Mouse (Mus musculus): ENCODE data around the gene Akt2.

The Akt2 gene

DNA sequence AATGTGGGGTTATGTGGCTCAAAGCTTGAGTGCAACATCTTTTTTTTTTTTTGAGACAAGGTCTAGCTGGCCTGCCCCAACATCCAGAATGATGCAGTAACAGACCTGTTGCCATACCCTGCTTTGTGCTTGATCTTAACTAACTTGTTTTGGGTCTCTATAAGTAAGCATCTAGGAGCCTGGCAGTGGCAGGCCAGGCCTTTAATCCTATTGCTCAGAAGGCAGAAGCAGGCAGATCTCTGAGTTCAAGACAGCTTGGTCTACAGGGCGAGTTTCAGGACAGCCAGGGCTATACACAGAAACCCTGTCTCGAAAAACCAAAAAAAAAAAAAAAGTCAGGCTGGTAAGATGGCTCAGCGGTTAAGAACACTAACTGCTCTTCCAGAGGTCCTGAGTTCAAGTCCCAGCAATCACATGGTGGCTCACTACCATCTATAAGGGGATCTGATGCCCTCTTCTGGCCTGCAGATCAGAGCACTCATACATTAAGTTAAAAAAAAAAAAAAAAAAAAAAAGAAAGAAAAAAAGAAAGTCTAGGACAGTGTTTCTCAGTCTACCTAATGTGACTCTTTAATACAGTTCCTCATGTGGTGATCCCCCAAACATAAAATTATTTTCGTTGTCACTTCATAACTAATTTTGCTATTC, 662 bp upstream of the Akt2 start:
- DNase-seq, result no peak

DNA sequence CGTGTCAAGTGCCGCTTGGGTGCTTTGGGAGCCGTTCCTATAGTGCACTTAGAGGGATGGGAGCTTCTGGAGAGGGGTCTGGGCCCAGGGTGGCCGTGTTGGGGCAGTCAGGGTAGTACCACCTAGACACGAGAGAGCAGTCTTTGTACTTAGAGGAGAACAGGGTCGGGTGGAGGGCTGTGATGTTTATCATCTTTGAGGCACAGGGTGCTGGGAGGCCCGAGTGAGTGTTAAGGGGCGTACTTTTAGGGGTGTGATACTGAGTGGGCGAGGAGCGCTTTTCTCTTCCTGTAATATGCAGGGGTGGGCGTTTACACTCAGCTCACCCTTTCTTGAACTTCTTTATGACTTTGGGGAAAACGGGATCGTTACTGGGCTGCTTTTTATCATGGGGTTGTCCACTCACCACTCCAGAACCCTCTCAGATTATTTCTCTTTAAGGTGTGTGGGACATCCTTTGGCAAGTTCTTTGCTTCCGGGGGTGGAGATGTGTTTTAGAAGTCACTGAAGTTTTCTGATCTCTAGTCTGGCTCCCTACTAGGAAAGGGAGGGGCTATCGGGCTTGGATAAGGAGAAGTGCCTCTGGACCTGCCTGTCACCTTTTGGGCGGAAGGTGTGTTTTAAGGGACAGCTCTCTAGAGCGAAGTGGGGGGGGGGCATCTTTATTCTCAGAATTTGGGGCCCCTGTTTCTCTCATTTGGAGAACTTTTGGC, 1.0 kb downstream of the Akt2 start:
- peak; percentile 32 for DNase-seq

DNA sequence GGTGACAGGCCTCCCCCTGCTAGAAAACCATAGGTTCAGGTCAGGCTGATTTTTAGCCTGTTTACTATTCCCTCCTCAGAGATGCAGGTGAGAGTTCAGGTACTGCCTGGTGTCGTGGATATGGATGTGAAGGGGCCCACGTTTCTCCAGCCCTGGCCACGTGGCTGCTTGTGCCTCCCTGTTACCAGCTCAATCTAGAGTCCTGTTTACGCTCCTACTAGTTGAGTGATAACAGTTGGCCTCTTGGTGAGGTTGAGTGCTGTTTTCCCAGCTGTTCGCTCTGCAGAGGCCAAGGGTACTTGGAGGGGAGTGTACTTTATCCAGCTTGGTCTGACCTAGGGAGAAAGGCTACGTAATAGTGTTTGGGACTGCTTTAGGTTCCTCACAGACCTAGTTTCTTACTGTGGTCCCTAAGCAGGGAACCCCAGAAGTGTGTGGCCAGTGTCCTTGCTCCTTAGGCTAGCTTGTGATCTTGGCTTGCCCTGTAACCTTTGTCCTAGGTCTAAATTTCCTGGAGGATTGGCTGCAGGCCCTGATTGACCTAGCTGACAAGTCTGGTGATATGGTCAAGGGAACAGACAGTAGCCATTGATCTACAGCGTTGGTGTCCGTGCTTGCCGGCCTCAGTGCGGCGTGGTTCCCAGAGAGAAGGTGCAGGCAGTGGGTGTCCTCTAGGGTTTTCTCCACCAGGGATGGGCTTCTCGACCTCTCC, 1.7 kb downstream of the Akt2 start:
- DNase-seq, result no peak

DNA sequence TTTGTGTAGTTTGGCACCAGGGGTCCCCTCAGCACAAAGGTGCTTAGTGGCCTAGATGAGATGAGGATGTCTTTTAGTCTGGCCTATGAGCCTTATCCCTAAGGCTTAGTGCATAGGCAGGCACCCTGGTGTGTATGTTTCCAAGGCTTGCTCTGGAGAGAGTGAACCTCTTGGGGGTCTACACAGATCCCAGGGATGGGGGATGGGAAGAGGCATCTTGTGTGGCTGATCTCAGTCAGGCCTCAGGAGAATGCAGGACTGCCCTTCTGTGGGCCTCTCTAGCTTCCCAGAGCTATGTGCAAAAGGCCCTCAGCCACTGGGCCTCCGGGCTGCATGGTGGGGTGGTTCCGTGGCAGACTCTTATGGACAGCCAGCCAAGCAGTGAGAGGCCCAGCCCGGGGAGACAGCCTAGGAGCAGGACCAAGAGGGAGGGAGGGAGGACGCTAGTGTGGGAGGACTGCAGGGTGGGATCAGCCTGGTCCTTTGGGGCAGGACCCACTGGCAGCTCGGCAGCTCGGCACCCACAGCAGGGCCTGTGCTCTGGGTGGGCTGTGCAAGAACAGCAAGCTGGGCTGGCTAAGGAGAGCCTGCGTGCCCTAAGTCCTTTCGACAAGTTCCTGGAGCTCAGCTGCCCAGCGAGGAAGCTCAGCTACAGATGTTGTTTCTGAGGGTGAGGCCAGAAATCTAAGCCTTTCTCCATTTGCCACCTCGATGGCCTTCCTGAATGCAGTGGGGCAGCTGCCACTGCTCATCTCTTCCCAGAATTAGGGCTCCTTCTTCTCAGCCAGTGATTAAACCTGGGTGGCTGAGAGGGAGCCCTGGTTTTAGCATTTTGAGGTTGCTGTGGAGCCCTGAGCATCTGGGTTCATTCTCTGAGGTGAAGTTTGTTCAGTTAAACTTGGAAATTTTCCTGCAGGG, 5.5 kb downstream of the Akt2 start:
- DNase-seq, result peak; percentile 42

DNA sequence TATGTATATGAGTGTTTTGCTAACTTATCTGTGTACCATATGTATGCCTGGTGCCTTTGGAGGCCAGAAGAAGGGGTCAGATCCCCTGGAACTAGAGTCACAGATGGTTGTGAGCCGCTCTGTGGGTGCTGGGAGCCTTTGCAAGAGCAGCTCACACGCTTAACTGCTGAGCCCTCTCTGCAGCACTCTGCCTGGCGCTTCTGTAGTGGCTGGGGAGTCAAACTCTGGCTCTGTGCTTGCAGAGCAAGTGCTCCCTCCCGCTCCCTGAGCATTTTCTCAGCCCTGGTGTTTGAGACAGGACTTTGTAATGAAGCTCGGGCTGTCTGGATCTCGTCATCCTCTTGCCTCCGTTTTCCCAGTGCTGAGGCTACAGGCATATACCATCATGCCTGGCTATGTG, 6.7 kb downstream of the Akt2 start:
- DNase-seq, result no peak

DNA sequence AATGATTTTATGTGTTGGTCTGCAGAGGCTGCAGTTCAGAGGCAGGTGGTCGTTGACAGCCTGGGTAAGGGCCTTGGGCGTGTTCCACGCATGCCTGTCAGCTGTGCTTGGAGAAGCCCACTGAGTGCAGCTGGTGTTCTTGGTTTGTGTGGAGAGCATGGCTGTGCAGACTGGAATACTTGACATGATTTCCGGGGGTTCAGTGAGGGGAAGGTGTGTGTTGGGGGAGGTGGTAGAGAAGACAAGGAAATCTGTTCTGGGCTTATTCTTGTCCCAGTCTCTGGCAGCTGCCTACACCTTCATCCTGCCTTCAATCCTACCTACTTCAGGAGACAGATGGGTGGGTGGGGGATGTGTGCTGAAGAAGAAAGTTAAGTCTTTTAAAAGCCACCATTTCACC, 10.3 kb downstream of the Akt2 start:
- DNase-seq, result no peak

DNA sequence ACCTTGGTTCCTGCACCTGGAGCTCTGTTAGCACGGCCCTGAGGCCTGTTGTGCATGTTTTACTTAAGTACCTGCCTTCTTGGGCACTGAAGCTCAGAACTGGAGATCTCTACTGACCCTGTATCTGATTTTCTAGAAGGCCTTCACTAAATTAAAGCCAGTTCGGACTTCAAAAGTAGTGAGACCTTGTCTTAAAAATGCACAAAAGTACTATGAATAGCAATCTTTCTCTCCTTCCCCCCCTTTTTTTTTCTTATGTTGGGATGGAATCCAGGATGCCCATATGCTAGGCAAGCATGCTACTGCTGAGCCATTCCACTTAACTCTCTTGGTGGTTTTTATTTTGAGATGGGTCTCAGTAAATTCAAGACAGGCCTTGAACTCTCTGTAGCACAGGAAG, 10.8 kb downstream of the Akt2 start:
- DNase-seq, result no peak

DNA sequence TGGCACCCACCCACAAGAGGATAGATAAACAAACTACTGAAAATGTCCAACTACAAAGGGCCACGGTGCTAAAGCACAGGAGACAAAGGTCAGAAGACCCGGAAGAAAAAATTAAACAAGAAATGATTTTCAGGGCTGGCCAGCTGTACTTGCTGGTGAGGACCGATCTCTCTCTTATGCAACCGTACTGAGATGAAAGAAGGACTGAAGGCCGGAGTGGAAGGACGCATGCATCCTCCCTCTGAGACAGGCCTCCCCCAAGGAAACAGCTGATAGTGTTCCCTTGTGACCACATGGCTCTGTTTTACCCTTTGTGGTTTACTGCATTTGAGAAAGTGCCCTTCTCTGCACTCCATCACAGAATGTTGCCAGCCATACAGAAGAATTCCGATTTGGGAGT, 11.5 kb downstream of the Akt2 start:
- no peak for DNase-seq

DNA sequence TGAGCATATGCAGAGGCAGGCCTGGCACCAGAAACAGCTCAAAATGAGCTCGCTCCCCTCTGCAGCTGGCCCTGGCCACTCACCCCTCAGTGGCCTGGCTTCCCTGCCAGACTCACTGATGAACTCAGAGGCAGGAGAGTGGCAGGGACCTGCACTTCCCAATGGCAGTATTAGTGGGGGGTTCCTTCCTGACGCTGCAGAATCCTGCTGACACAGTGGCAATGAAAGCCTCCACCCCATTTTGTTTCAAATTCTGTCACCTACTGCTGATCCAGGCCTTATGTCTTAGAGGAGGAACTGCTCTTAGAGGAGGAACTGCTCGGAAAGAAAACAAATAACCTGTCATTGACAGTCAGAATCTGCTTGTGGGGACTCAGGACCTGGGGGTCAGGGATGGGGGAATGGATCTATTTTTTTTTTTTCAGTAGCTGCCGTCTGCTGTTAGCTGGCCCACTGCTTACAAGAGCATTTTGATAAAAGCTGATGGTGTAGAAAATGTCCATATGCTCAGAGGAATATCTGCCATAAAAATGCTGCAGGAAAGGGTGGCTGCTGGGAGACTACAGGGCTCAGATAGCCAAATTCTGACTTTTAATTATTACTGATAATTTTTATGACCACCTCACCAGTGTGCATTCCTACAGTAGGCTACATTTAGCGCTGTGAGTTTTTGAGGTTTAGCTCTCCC, 13.5 kb downstream of the Akt2 start:
- DNase-seq, result no peak

DNA sequence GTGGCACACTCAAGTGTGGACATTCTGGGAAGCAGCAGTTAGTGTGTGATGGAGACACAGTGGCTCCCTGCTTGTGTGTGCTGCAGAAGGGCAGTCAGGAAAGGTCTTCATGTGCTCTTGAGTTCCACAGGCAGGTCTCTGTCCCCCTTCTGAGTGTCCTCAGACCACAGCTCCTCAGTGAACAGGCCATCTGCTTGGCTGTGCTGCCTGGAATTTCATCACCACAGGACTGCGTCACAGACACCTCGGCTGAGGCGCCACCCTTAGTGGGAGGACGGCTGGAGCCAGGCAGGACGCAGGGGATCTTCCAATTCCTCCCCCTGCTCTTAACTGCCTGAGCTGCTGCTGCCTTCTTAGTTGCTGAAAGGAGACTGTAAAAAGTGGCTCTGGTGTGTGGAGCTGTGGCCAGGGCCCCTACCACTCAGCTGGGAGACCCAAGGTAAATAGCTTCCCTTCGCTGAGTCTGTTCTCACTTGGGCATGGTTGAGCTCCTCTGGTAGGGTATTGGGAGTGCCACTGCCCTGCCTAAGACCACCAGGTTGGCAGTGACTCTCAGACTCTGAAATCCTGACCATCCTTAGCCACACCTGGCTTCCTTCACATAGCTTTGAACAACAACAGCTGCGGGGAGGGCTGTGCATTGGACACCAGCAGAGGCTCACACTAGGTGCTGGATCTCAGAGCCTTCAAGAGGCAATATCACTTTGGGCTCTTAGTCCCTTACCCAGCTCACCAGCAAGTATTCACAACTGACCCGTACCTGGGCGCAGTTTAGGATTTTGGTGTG, 14.3 kb downstream of the Akt2 start:
- peak; percentile 79 for DNase-seq

DNA sequence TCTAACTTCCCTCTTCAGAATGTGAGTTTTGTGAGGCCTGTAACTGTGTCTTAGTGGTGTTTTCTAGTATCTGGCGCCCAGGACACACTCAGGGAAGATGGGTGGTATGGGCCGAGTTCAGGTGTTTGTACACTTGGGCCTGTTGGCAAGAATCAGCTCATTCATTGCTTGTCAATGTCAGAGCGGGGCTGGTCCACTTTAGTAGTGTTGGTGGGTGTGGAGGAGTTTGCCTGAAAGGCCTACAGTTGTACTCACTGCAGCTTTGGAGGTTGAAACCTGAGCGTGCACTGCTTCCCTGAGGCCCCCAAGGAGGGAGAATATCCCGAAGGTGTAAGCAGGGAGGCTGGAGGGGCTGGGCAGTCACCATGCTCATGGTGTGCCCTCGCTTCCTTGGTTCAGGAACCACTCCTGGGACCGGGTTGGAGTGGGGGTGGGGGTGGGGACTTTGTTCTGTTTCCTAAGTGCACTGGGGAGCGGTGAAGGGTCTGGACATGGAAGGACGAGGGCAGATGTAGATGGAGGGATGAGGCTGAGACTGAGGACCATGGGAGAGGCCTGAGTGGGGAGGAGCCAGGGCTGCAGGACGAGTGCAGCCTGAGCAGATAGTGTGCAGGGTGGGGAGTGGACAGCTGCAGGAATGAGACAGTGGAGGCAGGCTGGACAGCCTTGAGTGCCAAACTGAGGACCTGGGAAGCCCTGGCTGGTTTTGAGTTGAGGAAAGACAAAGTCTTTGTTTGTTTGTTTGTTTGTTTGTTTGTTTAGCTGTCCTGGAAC, 15.3 kb downstream of the Akt2 start:
- DNase-seq, result no peak

DNA sequence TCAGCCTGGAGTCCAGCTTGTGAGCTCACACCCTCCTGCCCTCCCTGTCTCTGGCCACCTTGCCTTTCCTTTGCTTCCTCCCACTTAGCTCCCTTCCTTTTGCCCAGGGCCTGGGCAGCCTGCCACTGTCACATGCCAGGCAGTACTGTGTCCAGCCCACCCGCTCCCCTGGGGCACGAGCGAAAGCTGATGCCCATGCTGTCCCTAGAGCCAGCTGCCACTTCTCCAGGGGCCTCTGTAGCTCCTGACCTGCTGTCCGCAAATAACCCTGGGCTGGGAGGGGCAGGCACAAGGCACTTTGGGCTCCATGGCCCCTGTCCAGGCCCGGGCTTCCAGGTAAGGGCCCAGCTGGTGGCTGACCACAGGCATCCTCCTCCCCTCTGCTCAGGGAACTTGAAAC, 16.2 kb downstream of the Akt2 start:
- peak; percentile 70 for DNase-seq

DNA sequence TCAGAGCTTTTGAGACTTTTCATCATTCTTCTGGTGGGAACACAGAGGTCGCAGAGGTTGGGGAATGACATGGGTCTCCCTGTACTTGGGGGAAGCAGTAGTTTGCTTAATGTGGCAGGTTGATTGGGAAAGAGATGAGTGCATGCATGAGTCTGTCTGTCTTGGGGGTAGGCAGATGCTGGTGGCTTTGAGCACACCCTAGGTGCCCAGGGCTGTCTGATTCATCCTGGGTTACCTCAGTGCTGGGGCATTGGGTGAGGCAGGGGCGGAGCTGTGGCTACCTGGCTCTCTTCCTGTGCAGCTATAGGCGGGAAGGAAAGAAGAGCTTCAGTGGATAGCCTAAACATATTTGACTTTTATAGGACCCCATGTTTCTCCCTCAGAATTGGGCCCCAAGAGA, 16.8 kb downstream of the Akt2 start:
- no peak for DNase-seq

DNA sequence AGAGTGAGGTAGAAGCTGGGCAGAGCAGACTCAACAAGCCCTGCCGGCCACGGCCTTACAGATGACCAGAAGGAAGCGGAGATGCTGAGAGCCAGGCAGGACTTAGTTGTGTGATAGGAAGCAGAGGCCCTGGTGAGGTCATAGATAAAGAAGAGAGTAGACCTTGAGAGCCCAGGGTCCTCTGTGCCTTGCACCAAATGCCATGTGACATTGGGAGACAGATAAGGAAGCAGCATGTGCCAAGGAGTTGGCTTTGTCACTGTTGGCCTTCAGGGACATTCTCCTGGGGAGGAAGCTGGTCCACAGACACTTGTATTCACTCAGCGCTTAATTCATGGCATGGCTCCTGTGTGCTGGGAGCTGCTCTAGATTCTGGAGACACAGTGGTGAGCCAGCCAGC, 17.9 kb downstream of the Akt2 start:
- DNase-seq, result no peak

DNA sequence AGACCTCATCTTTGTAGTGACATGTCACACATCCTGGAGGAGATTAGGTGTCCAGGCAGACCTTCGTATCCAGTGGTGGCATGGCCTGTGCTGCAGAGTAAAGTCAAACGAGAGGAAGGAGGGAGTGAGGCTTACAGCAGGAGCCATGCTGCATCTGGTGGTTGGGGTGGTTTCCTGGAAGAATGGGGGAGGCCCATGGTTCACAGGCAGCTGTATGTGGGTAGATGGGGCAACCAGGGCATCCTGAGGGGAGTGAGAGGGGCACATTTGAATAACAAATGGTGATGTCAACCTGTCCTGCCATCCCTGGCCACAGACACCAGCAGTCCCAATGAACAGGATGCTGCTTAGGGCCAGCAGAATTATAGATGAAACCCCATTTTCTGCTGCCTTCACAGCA, 18.3 kb downstream of the Akt2 start:
- no peak for DNase-seq

DNA sequence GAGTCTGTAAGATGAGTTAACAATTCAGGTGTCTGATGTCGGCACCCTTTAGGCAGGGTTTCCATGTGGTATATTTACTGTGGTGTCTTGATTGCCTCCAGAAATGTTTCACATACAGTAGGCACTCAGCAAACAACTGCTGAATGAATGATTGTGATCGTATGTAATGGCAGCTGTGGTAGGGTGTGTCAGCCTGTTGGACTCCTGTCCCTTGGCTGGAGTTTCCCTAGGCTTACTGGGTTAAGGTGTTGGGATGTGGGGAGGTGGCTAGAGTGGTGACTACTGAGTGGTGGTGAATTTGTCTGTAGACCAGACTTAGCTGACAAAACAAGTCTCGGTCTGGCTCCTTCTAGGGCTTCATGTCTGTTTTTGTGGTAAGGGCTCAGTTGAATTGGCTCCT, 19.0 kb downstream of the Akt2 start:
- DNase-seq, result no peak

DNA sequence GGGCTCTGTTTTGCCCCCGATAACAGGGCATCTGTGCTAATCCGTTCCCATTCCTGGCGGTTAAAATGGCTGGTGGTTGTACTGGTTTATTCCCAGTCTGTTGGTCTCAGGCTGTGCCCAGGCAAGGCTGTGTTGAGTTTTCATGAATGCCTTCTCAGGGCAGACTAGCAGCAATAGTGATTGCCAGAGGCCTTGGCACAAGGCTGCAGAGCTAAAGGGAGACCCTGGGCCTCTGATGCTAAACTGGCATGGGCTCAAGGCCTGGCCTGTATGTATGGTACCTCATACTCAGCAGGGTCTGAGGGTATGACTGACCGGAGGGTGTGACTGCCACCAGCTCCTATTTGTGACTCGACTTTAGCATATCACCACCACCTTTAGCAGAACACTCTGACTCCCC, 19.5 kb downstream of the Akt2 start:
- DNase-seq, result no peak

DNA sequence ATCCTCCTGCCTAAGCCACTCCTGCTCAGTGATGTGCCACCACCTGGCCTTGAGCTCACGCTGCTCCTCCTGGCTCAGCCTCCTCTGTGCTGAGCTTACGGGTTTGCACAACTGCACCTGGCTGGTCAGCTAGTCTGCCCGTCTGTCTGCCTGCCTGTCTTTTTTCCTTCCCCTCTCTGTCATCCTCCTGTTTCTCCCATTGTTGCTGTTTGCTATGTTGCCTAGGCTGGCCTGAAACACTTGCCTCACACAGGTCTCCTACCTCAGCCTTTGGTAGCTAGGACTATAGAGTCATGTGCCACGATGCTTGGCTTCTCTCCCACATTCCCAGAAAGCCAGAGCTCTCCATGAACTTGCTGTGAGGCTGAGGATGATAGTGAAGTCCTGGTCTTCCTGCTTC, 21.6 kb downstream of the Akt2 start:
- no peak for DNase-seq

DNA sequence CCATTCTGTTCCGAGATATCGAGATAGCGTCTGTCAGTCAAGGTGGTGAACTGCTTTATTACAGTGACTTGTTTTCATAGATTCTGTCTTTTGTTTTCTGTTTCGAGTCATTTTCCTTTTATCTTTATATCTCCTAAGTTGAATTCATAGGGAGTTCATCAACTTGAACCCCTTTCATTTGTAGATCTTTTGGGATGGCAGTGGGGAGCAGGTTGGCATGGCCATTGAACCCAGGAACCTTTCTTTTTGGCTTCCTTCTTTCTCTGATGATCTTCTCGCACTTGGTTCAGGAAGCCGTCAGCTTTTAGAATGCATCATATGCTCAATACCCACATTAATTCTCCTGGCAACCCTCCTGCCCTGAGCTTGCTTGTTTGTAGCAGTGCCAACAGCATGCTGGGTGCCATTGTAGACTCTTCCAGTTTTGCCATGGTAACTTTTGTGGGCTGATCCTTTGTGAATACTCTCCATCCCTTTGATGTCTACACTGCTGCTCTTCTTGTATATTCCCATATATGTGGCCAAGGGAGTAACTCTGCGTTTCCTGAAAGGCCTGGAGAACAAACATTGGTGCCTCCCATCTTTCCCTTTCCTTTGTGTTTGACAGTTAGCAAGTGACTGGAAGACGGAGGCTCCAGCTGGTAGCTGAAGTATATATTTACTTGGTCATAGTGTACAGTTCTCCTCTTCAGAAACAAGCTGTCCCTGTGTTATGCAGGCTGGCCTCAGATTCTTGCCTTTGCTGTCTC, 22.6 kb downstream of the Akt2 start:
- DNase-seq, result no peak

DNA sequence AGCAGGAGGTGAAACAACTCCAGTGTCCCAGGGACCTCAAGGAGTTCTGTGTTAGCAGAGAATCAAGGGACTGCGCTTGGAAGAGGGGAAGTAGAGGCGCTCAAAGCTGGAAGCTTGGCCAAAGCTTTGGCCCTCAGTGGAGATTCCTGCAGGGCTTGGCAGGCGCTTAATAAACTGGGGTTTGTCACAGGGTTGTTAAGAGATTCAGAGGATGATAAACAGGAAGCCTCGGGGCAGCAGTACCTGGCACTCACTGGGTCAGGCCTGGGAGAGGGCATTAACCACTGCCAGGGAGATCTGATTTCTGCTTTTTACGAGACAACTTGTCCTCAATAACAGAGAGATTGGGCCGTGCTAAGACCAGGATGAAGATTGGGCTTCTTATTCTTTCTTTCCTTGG, 29.7 kb downstream of the Akt2 start:
- DNase-seq, result no peak
